ENCODE assay signal across 10 mouse cellular contexts in genomic region chr13:44960542-44961291, GRCm38 (mm10). TPM values are rescaled to one million over a fixed set of nuclear protein-coding genes. Genes with fewer than 3 reads are reported as not detected.
DNase-seq lines count a peak whose midpoint lies in the region.
"Had no signal": no experiment of that assay in that cellular context is flagged by ENCODE, and none has a peak within 500 bp of the region (broad histone marks: within the 10 kb centered on the region; RNA-seq: fewer than 3 reads in every experiment).

No protein-coding gene starts in this region.

- DNase-seq in cerebellum, postnatal 14 days, result peak; percentile 46 to 56
- DNase-seq in cerebellum, adult 11-12 months, result no peak
- DNase-seq in layer of hippocampus, adult 11-12 months (ENCODE audit: low spot score), result peak; percentile 45
- no peak for DNase-seq in layer of hippocampus, postnatal 25 days (ENCODE audit: extremely low spot score in 1 of 2, low spot score in 1 of 2)
- peak; percentile 23 for DNase-seq in testis, postnatal 14 days (ENCODE audit: low spot score)
- no peak for DNase-seq in testis, postnatal 10 days (ENCODE audit: low spot score)
- DNase-seq in urinary bladder, postnatal 4 days (ENCODE audit: low spot score in 2 of 2), result no peak
- DNase-seq in gastrocnemius, postnatal 10 days, result no peak
- DNase-seq: adrenal gland, postnatal 25 days; lung, embryonic 14.5 days had no signal

RNA-seq across cellular contexts. Expression of gene Dtnbp1, which starts 41.2 kb away (rescaled TPM):
- 10 to 100 TPM; 76.9 to 78.4 TPM for total RNA-seq in layer of hippocampus, postnatal 25 days (2021)
- 10 to 100 TPM; 28.2 to 30.1 TPM for total RNA-seq in gastrocnemius, postnatal 10 days (2021)

Comparison
In these comparisons a context has a peak if more than half of its experiments do, and no peak if none do; other contexts are left out.
1. DNase-seq: peak in cerebellum, postnatal 14 days (2 of 2), layer of hippocampus, adult 11-12 months (single experiment) and testis, postnatal 14 days (single experiment); none in cerebellum, adult 11-12 months (single experiment), layer of hippocampus, postnatal 25 days (0 of 2), testis, postnatal 10 days (single experiment), urinary bladder, postnatal 4 days (0 of 2) and gastrocnemius, postnatal 10 days (single experiment).